ENCODE assay signal across 21 mouse cellular contexts in genomic region chr6:29580770-29581169, GRCm38 (mm10).
"Had no signal": no experiment of that assay in that cellular context is flagged by ENCODE, and none has a peak within 500 bp of the region (broad histone marks: within the 10 kb centered on the region; RNA-seq: fewer than 3 reads in every experiment).

No protein-coding gene starts in this region.

- H3K4me3 ChIP-seq: kidney, embryonic 15.5 days; layer of hippocampus, adult 2 months; limb, embryonic 10.5 days; limb, embryonic 13.5 days; midbrain, embryonic 10.5 days; midbrain, embryonic 13.5 days; myocyte; neural tube, embryonic 13.5 days; stomach, embryonic 15.5 days had no signal

- H3K4me2 ChIP-seq: kidney, embryonic 15.5 days; limb, embryonic 13.5 days; midbrain, embryonic 13.5 days; neural tube, embryonic 13.5 days; stomach, embryonic 15.5 days had no signal

- H3K27ac ChIP-seq: kidney, embryonic 15.5 days; layer of hippocampus, adult 2 months; limb, embryonic 10.5 days; limb, embryonic 13.5 days; midbrain, embryonic 10.5 days; midbrain, embryonic 13.5 days; neural tube, embryonic 13.5 days; stomach, embryonic 15.5 days had no signal

- DNase-seq: kidney, adult 2 months; kidney, postnatal 14 days; layer of hippocampus, adult 9-11 months; lung, adult 2 months; lung, postnatal 14 days; lung, postnatal 4 days; retina, postnatal 1 day; right cerebral cortex, postnatal 25 days; spleen, adult 18-20 months; thymus, postnatal 25 days had no signal

- H3K27me3 ChIP-seq: kidney, embryonic 15.5 days; limb, embryonic 13.5 days; midbrain, embryonic 13.5 days; neural tube, embryonic 13.5 days; stomach, embryonic 15.5 days had no signal

- H3K9me3 ChIP-seq: kidney, embryonic 15.5 days; limb, embryonic 10.5 days; neural tube, embryonic 13.5 days; stomach, embryonic 15.5 days had no signal

- H3K4me1 ChIP-seq: kidney, embryonic 15.5 days; limb, embryonic 10.5 days; limb, embryonic 13.5 days; midbrain, embryonic 10.5 days; midbrain, embryonic 13.5 days; neural tube, embryonic 13.5 days; stomach, embryonic 15.5 days had no signal

- H3K9ac ChIP-seq: kidney, embryonic 15.5 days; limb, embryonic 13.5 days; midbrain, embryonic 13.5 days; neural tube, embryonic 13.5 days; stomach, embryonic 15.5 days had no signal

- ATAC-seq: intestine, postnatal 0 days; midbrain, embryonic 13.5 days; midbrain, embryonic 16.5 days had no signal
